Mouse (Mus musculus) hindlimb bud, embryonic 11.5 days (tissue): ENCODE data around the gene Vps8.

ENCODE experiments used
- DNase-seq: peaks from one replicate; pipeline ENCODE4 v3.0.0-alpha.2; 2012; ENCODE audit warnings: low read depth, low spot score; ENCODE audit errors: extremely low spot score

Gene Vps8

DNA sequence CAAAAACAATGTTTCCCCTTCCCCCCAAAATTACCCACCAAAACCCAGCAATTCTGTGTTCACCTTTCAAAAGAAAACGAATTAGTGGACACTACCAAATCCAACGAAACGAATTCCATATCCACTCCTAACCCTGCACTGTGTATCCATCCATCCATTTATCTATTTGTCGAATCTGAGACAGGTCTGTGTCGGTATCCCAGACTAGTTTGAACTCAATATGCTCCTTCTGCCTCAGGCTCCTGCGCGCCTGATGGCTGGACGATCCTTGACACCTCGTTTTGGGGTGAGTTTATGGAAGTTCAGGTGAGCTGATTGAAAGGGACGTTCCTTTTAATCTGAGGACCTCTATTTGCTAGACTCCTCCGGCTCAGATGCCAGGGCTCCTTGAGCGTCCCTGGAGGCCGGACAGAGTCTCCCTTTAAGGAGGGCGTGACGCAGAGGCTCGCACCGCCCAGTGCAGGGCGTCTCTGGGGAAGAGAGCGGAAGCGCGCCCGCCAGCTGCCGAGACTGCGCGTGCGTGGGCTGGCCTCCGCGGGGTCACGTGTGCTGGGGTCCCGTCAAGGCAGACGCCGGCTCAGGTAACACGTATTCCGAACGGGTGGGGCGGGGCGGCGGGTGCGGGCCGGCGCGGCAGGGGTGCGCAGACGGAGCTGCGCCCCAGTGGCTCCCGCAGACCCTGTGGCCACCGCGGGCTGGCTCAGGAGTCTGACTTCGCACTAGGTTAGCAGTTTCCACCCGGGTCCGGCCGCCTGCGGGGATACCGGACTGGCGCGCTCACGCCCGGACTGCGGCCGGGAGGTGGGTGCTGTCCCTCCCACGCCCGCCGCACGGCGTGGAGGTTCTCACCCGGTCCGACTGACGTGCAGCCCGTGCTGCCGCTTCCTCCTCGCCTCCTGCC lies at the start of gene Vps8:
Gene Vps8 (plus strand): TSS at position 474 of the 901 bp plus-strand sequence.
- peak; percentile 60 for DNase-seq

DNA sequence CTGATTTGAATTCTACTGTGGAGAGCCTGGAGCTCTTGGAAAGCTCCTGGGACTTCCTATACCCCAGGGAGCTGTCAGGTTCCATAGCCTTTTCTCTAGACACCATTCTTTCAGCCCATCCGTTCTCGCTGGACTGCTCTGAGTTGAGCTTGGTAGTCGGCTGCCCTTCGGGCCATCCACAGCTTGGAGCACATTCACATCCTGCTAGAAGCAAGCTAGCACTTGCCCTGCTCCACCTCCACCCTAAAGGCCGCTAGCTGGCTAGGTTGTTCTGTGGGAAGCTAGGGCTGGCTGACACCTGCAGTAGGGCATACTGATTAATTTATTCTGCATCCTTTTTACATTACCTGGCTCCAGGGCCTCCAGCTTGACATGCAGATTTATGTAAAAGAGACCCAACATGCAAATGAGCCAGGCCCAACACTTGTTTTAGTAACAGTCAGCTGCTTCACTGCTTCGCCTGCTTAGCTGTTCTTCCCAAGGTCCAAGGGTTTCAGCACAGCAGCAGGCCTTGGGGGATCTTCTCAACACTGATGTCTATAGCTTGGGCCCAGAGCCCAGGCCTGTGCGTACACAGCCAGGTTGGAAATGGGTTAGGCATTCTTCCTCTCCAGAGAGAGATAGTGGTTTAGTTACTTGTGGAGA lies 49.5 kb upstream of the Vps8 start:
- DNase-seq = no peak

DNA sequence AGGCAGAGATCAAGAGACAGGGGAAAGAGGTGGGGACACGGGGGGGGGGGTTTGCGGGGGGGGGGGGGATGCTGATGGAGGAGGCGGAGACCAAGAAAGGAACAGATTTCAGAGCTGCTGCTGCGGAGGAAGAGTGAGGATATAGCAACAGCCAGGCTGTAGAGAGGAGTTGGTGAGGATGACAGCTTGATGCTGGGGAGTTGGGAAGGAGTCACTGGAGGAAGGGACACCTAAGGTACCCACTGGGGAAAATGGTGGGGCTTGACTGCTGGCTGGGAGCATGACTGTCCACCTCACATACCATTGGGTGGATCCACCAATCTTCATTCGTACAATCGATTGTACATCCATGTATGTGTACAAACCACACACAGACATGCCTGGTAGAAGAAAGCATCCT lies 48.9 kb upstream of the Vps8 start:
- DNase-seq = no peak

DNA sequence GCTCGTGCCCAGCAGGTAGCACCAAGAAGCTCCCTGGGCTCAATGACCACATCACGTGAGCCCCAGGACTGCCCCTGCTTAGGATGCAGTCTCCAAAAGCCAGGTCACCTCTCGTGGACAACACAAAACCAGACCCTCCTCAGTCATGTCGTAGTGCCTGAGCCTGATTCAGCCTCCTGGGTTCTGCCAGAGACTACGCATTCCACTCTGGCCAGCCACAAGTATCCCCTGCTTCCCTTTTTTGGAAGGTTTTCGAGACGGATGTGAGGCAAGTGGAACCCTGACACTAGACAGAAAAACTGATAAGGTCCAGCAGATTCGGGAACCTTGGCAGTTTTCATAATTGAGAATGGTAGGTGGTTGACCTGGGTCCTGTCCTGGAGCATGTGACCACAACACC lies 47.8 kb upstream of the Vps8 start:
- DNase-seq = no peak

DNA sequence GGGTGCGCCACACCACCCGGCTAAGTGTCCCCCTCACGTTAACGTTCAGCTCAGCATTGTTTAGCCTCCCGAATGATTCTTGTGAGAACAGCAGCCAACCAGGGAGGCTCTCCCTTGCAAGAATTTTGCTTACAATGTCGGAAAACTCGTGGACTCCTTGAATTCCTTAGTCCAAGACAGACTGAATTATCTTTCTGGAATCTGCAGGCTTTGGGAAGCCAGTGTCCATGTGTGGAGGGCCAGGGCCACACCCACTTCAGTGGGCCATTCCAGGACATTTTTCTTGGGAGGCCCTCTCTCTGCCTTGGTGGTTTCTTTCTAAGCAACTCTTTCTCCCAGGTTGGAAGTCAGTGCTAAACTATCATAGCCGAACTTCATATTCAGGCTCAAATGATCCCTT lies 46.6 kb upstream of the Vps8 start:
- no peak for DNase-seq

DNA sequence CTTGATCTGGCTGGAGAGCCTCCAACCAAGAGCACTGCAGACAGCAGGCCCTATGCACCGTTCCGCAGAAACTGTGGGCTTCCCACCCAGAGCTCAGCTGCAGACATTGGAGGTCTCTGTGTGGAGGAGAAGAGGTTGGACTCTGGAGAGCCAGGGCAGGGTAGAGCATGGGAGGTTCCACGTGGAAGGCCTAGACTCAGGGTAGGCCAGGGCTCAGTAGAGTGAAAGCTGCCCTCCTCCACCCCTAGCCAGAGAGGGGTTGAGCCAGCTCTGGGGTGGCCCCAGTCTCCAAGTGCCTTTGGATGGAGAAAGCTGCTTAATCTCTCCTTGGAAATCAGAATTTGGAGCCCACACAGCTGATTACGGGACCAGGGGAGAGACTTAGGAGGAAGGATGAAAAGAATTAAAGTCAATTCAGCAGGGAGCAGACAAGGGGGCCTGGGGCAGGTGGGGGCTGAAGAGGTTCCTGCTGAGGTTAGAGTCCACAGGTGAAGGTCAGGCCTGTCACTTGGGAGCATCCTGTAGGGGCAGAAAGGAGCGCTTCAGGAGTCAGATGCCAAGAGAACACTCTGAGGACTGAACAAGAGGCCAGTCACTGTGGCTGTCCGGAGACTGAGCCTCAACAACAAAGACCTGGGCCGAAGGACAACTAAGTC lies 45.8 kb upstream of the Vps8 start:
- no peak for DNase-seq

DNA sequence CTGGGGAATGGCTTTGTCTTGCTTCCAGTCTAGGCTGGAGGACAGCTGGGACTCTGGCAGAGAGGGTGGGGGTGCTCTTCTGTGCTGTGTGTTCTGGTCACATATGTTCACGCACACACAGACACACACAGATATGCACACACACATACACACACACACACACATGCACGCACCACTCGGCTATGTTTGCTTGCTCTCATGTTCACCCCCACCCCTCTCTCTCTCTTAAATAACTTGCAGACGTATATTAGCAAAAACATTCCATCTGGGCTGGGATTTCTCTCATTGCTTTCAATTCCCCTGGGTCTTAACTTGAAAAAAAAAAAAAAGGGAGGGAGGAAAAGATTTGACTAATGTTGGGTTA lies 45.3 kb upstream of the Vps8 start:
- no peak for DNase-seq

DNA sequence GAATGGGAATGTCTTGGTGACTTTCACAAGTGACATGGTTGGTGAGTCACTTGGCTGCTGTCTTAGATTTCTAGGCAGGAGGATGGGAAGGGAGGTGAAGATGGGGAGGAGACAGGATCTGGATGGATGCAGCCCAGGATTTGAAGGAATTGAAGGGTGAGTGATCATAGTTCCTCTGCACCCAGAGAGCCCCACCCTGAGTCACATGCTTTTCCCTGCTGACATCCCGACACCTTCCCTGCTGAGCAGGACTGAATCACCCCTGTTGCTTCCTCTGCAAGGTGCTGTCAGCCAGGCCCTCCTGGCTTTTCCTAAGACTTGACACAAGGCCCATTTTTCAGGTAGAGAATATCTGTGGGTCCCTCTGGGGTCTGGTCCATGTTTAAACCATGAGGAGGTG lies 41.4 kb upstream of the Vps8 start:
- no peak for DNase-seq

DNA sequence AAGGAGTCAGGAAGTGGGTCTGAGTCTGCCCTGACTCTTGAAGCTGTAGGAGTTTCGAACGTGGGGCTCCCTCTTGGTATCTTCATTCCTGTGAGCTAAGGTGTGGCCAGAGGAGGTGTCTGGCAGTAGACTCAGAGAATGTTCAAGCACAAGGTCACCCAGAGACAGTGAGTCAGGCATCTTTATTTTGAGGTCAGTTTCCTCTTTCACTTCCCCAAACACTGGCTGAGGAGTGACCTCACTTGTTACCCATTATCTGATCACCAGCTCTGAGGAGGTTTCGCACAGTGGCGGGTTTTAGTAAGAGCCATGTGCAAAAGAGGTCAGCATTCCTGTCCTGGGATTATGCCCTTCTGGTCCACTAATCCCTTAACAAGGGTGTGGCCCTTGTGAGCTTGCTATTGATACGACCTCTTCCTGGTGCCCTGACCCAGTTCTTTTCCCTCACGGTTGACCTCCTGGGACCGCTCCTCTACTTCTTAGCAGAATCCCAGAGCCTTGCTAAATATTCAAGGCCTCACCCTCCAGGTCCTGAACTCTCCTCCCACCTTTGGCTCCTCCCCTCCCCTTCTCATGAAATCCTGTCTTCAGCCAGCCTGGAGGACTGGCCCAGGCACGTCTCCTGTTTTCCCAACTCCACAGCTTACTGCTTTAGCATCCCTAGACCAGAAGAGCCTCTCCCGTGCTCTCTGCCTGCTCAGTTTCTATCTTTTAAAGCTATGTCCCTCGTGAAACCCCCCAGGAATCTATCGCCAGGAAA lies 40.6 kb upstream of the Vps8 start:
- no peak for DNase-seq

DNA sequence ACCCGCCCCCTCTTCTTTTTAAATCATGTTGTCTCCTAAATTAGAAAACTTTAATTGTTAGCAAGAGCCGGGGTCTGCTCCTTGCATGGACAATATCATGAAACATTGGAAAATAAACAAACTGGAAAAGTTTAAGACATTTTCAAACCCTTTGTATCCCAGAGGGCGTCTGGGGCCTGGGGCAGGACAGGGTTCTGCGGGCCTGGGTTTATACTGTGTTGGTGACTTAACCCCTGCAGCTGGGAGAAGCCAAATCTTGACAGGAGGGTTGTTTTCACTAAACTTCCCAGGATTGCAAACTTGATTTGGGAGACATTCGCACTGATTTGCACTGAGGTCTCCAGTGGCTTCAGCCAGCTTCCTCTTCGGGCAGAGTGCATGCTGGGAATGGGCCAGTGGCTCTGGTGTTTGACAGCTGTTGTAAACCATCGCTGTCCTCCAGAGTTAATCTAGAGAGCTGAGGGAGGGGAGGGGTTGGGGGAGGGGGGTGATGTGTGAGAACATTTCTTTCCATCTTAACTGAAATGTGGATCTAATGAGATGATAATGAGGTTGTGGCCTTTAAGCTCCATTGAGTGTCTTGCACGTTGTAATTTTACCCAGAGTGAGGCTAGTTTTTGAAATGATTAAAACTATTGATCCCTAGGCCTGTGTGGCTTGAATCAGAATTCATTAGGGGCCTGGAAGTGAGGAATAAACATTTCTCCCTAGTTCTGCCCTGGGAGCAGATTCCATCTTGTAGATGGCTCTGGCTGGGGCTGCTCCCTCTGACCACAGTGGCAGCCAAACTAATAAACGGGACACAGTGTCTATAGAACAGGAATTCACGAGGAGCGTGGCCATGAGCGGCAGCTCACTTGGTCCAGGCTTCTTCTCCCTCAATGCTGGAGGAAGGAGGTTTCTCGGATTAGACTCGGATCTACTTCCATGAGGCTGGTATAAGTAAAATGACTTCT lies 36.7 kb upstream of the Vps8 start:
- no peak for DNase-seq

DNA sequence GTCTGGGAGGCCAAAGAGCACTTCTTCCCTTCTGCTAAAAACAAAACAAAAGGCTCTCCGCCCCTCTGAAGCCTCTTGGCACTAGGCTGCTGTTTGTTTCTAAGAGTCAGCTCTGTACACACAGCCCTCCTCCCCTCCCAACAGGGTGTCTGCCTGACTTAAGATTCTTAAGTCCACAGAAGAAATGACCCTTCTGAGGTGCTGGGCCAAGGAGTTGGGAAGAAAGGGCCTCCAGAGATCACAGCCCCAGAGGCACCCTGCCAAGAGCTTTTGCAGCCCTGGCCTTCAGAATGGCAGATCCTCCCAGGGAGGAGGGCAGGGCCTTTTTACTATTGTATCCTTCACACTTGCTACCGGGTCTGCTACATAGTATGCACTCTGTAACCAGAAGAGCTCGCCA lies 33.6 kb upstream of the Vps8 start:
- DNase-seq = no peak

DNA sequence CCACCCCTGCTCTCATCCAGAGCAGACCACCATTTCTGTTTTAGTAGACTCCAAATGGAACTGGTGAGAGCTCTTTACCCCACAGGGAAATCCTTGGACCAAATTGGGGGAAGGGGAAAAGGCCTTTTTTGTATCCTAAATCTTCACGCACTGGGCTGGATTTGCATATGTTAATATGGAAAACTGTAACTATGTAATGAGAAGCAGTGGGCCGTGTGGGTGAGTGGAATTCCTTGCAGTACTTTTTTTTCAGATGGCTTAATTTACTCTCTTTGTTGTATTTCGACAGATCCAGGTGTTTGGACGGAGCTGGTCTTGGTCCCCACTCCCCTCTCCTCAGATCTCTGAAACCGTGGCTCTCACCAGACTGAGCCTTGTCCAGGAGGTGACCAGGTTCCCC lies 32.2 kb upstream of the Vps8 start:
- no peak for DNase-seq

DNA sequence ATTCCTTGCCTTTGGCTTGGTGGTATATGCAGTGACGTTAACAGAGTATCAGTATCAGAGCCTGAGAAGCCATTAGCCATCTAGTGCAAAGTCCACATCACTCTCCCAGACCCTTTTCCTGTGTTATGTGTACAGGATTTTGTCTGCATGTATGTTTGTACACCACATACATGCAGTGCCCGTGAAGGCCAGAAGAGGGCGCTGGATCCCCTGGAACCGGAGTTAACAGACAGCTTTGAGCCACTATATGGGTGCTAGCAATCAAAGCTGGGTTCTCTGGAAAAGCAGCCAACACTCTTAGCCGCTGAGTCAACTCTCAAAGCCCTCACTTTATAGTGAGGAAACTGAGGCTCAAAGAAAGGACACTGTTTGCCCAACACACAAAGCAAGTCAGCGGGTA lies 30.8 kb upstream of the Vps8 start:
- DNase-seq = no peak

DNA sequence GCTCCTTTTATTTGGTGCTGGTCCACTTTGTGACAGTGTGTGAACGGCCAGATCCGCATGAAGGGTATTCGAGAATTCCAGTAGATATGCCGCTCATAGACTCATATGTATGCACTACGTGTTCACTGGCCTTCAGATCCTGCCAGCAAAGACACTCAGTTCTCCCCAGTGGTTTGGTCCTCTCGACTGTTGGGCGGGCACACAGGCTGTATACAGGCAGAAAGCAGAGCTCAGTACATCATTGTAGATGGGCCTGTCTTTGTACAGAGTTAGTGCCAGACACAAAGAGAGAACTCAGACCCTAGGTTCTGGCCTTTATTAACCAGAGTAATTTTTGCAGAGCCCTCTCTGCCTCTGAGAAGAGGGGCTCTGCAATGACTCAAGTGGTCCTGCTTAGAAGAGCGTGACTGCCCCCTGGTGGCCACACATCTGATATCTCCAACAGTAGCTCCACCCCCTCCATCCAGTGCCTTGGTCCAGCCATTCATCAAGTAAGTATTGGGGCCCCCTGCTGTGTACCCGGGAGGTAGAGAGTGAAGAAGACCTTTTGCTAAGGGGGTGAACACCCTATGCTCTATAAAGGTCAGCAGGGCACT lies 30.3 kb upstream of the Vps8 start:
- peak; percentile 96 for DNase-seq

DNA sequence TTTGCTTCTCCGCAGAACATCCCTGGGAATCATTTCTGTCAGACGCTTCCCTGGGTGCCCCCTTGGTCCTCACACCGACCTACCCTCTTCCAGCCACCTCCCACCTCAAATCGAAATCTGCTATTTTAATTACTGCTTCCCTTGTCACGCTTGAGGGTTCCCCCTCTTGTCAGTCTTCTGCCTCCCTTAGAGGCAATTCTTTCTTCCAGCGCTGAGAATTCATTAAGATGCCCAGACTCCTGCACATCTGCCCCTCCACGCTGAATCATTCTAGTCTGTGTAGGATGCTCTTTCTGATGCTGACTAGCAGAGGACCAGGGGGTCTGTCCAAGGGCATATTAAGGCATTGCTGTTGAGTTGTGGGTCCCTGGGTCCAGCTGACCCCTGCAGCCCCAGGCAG lies 27.4 kb upstream of the Vps8 start:
- no peak for DNase-seq

DNA sequence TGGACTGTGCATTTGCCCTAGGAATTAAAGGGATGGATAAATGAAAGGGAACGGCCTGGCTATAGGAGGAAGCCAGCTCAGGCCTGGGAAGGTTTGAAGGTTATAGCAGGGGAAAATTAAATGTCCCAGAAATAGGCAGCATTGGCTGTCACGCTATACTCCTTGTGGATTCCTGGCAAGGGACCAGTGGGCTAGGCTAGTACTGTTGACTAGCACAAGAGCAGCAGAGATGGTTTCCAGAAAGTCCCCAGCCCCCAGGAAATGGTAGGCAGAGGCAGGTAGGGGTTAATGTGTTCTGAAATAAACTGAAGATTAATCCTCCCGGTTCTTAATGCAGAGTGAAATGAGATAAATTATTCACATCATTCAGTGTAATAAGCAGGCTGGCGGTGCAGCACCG lies 25.2 kb upstream of the Vps8 start:
- no peak for DNase-seq

DNA sequence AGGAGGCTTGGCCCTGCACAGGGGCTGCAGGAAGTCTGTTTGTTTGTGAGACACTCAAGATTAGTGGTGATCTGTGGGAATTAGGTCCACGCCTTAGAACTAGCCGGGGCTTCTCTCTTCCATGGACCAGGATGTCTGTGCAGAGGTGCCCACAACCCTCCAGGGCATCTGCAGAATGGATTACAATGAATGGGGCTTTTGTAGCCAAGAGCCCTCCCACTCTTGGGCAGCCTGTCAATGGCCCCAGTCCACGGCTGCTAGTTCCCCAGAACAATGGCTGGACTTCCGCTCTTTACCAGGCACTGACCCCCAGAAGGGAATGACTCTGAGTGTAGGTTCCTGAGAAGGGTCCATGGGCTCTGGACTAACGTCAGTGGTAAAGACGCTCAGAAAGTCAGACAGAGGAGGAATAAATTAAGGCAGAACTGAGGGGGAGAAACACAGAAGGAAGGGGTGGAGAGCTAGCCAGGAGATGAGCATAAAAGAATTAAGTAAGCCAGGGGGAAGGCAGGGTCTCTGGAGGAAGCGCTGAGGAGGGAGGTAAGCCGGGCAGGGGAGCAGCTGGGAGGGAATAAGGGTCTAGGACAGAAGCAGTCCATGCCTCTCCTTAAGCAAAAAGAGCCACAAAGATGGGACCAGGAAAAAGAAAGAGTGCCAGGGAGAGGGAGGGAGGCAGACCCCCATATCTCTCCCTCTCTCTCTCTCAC lies 24.4 kb upstream of the Vps8 start:
- no peak for DNase-seq

DNA sequence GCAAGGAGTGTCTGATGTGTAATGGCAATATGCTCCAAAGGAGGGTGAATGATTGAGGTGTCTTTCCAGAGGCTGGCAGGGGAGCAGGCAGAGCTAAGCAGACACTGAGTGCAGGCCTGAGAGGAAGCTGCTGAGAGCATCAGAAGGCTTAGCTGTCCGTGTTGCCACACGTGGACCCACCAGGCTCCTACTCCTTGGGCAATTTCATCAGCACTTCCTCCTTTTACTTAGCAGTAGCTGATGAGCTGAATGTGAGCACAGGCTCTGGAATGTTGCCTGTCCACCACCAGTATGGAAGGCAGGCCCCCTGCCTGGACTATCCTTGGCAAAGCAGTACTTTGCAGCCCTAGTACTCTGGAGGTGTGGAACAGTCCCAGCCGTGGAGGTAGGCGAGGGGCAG lies 23.0 kb upstream of the Vps8 start:
- DNase-seq = no peak

DNA sequence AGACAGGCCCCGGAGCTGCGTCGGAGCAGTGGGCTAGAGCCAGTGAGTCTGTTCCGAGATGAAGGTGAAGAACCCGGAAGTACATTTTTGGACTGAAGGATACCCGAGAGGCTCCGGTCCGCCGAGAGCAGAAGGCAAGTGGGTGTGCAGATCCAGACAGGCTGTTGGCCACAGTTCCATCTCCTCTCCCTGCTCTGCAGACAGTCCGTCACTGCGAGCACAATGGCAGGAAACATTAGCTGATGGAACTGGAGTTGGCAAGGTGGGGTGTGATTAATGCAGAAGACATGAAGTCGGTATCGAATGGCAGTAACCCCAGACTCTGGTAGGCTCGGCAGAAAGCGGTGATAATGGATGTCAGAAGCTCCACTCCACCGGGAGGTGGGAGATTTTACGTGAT lies 20.9 kb upstream of the Vps8 start:
- no peak for DNase-seq
